Mouse (Mus musculus) brown adipose tissue, adult 24 weeks (tissue): ENCODE results near the gene Cp. TPM values are rescaled to one million over a fixed set of nuclear protein-coding genes. Genes with fewer than 3 reads are reported as not detected.
"Not testable (repeated sequence)": the region's sequence is repeated elsewhere in the genome, so short reads cannot be mapped to it uniquely, and the experiment has no call there.

ENCODE experiments used
- H3K27ac ChIP-seq: fragments of 200-500 bp; replicated peaks from 2 replicates; pipeline ENCODE4 v1.5.1; 2012; ENCODE audit warnings: low read depth, mild to moderate bottlenecking, low read length
- H3K4me1 ChIP-seq: fragments of 200-500 bp; 2 replicates; pipeline ENCODE4 v1.6.1; 2012; ENCODE audit warnings: low read length, mixed read lengths; ENCODE audit not compliant: control insufficient read depth, insufficient read depth, insufficient read length
- H3K4me3 ChIP-seq: fragments of 200-500 bp; 2 replicates; pipeline ENCODE4 v1.5.1; 2012; ENCODE audit warnings: low read depth, mild to moderate bottlenecking, low read length, moderate library complexity; ENCODE audit not compliant: insufficient read depth
- polyA plus RNA-seq: library from polyadenylated mRNA; stranded (reverse); fragments of >200 nt; gene quantifications from 2 replicates; pipeline ENCODE4 v1.2.4, GENCODE M21; 2012; ENCODE audit not compliant: missing spikeins, insufficient read depth, insufficient read length

Gene Cp
- polyA plus RNA-seq, 1 experiment: 33.9 TPM

DNA sequence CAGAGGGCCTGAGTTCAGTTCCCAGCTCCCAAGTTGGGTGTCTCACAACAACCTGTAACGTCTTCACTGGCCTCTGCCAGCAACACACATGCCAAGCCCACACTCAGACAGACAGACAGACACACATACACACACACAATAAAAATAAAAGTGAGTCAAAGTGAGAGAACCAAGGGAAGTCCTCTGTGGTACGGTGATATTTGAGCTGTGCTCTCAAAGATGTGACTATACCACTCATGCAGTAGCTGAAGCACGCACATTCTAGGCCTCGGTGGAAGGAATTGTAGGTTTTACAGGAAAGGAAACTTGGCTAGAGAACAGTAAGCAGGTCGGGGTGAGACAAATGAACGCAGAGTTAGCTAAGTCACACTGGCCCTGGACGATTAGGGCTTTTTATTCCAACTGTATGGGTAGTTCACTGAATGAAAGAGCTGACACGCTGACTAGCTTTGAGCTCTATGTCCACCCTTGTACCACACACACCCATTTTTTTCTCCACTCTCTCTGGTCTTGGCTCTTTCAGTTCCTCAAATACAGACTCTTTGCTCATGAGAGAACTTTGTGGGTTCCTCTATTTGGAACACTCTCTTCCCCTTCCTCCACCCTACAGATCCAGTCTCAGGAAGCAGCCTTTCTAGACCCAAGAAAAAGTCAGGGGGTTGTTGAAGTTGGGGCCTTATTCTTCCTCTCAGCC, 70.3 kb downstream of the Cp start:
- Histone ChIP-seq H3K27ac (peak overlapping the region; percentile 79), H3K4me3 (no peak overlapping the region), H3K4me1 (no peaks in the 10 kb centered on the region; the same call in 1 of the 2 replicates)

DNA sequence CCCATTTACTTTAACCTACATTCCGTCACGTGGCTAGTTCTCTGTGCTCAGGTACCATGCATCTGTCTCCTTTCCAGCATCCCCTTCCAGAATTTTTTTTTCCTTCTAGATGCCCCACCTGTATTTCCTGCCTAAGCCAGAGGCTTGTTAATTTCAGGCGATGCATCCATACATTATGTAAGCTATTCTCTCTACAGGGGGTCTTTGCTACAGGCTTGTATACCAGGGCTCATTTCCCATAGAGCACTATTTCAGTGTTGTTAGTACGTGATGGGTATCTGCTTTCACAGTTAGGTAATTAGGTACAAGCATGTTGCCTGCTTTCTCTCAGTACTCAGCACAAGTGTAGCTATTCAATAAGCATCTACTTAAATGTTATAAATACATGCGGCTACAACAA, 70.9 kb downstream of the Cp start:
- peaks cover 2% of the 10 kb centered on the region for H3K4me1 ChIP-seq
- H3K27ac ChIP-seq: peak overlapping the region; percentile 31
- H3K4me3 ChIP-seq: no peak overlapping the region

DNA sequence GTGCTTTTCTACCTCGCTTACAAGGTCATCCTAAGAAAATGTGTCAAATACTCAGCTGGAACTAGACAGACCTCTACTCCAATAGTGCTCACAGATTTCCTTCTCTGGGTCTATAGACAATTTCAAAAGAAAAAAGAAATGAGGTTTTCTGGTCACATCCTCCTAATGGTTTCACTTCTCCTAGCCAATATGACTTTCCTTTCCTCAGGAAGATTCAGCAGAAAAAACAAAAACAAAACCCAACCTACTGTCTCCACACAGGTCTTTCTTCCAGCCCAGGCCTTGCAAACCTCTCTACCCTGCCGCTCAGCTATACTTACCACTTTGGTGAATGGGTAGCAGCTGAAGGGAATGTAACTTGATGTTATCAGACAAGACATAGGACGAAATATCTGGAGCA, 71.8 kb downstream of the Cp start:
- H3K4me3 ChIP-seq: no peak overlapping the region
- H3K27ac ChIP-seq: peak overlapping the region; percentile 27; the same call in 1 of the 2 replicates
- peaks cover 6% of the 10 kb centered on the region for H3K4me1 ChIP-seq

DNA sequence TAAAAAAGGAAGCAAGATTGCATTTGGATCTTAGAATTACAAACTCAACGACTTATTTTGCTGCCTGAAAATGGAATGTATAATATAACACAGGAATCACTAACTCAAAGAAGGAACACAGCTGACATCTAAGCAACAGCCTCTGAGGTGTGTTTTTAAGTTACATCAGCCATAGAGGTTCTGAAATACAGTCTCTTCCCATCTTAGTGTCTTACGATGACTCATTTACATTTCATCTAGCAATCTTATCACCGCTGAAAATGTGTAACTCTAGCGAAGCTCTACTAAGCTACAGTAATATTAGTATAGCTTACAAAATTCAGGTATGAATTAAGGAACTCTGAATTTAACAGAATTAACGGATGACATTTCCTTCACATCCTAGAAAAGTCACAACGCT, 74.0 kb downstream of the Cp start:
- no peak overlapping the region for H3K27ac ChIP-seq
- no peak overlapping the region for H3K4me3 ChIP-seq
- peaks cover 10% of the 10 kb centered on the region for H3K4me1 ChIP-seq

DNA sequence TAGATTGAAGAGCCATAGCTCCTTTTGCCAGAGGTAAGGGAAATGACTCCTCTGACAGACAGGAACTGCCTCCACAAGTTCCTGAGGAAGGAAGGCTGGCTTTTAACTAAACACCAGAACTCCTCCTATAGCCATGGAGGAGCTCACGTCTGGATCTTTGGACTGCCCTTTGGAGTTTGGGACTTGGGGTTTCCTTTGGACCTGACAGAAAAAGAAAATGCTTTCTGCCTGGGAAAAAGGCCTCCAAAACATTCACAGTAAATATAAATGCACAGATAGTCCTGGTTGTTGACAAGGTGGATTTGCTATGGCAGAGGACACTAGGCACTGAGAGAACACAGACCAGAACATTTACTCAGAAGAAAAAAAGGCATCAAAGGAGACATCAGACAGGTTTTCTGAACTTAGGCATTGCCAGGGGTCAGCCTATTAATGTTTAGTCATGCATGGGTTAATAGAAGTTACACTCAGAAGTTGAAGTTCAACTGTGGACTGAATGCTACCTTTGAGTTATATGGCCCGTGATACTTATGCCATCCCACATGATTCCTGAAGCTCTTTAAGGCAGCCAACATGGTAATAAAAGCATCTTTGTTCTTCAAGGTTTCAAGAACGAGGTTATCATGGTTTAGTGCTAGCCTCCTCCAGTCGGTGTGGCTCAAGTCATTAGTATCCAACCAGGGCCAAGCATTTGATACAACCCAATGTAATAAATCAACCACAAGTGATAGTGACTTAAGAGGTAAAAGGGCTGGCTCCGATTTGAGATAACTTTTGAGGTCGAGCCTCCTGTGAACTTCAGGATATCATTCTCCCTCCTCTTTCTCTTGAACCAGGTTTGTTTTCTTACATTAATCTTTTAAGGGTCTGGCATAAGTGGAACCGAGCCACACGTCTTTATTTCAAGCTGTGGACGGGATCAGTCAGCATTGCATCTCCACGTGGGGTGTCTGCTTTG, 77.2 kb downstream of the Cp start:
- H3K27ac ChIP-seq: peak overlapping the region; percentile 44
- peaks cover 10% of the 10 kb centered on the region for H3K4me1 ChIP-seq
- peak overlapping the region; percentile 77 for H3K4me3 ChIP-seq

DNA sequence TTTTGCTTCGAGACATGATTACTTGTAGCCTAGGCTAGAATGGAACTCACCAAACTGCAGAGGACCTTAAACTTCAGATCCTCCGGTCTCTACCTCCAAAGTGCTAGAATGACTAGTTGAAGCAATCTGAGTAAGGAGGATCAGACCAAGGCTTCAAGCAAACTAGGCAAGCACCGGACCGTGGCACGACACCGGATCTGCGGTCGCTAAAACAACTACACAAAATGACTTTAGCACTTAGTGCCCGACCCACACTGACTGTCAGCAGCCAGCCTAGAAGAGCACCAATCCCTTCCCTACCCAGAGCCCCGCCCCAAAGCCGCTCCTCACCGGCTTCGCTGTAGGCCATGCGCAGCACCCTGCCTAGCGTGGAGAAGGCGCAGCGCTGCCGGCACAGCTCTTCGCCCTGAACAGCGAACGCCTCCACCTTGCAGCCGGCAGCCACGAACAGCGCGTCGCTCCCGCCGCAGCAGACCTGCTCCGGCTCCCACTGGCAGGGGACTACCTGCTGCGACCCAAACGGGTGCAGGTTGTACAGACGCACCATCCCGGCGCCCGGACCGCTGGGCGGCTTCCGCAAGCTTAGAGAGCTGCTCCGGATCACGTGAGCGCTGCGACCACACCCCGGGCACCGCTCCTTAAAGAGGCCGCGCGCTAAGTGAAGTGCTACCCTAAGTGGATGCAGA, 78.0 kb downstream of the Cp start, which contains the start of gene Hps3:
Gene Hps3 (minus strand): TSS at position 597 of the 686 bp plus-strand sequence.
- Histone ChIP-seq H3K27ac (peak within 1 kb of the TSS; percentile 48), H3K4me1 (peaks cover 10% of the 10 kb centered on the region), H3K4me3 (peak within 1 kb of the TSS; percentile 77)

DNA sequence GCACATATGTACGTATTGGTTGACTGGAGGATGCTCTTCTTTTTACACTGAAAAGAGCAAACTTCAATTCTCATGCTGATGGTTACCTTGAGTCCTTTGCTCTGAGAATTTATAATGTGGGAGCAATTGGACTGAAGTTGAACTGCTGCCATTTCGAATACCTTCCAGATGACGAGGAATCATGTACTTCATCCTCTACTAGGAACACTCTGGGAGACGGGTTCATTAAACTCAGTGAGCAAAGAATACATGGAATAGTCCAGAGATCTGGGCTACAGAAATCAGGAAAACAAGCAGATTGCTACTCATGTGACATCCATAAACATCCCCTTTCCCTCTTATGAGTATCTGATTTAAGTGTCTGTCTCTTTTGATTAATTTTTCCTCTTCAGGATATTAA, 79.2 kb downstream of the Cp start:
- Histone ChIP-seq H3K4me1 (peaks cover 10% of the 10 kb centered on the region), H3K27ac (no peak overlapping the region), H3K4me3 (no peak overlapping the region)

DNA sequence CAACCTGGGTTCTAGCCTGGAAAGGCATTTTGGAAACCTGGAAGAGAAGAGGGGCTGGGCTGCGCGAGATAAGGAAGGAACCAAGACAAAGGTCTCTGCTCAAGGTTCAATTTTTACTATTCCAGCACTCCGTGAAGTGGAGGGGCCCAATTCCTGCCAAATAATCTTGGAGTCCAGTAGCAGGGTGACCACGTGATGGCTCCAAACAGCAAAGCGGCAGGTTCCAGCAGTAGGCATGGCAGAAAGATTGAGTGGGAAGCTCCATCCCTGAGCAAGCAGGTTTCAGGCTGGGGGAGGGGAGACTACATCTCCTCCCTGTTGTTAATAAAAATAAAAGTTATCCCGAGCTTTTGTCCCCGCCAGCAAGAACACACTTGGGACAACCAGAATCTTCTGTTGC, 84.6 kb downstream of the Cp start:
- H3K4me3 ChIP-seq, H3K27ac ChIP-seq, H3K4me1 ChIP-seq: not testable (repeated sequence)

DNA sequence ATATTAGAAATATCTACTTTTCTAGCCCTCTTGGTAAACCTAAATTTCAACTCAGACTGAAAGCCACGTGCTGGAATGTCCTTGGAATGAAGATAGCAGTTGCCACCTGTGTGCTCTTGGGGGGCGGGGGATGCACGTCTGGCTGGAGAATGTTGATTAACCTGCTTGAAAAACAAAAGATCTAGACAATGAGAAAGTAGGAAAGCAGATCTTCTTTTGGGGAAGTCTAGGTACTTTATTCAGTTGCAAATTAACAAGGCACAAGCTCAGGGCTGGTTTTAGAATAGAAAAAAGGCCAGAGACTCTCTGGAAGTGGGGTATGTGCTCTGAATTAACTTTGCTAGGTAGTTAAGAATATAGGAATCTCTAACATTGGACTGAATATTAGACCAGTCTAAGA, 87.9 kb downstream of the Cp start:
- not testable (repeated sequence) for H3K4me3 ChIP-seq, H3K4me1 ChIP-seq, H3K27ac ChIP-seq

DNA sequence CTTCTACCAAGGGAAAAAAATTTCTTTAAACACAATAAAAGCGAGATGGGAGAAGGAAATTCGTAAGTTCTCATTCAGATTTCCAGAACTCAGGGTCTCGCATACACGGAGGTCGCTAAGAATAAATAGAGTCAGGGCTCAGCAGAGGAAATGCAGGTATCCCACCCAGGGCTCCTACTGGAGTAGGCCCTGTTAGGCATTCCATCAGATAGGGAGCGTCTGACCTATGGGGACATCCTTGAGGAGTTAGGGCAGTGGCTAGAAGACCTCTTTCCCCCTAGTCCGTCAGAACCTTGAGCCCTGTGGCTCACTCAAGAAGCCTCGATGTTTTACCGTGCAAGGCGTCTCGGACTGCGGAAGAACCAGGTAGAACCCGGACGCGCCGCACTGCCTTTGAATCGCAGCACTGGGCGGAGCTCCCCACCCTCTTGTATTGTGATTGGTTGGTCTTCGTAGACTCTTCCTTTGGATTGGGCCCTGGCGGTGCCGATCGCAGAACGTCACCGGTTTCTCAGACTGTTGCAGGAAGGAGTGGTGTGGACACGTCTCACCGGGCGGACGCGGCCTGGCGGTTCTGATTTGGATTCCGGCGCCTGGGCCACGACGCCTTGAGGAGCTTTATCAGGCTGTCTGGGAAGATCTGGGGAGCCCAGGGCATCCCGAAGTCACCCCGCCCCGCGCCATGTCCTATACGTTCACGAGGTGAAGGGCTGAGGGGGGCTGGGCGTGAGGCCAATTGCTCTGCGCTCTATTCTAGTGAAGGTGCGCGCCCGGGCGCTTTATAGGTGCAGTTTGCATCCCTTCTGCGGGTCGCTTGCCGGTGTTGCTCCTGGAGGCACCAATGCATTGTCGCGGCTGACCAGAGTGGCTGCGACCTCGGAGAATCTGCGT, 100.7 kb downstream of the Cp start, which contains the start of gene Hltf:
Gene Hltf (plus strand): TSS at position 506 of the 891 bp plus-strand sequence.
- H3K4me1 ChIP-seq: no peaks in the 10 kb centered on the region
- H3K4me3 ChIP-seq: peak within 1 kb of the TSS; percentile 91
- H3K27ac ChIP-seq: peak within 1 kb of the TSS; percentile 58

DNA sequence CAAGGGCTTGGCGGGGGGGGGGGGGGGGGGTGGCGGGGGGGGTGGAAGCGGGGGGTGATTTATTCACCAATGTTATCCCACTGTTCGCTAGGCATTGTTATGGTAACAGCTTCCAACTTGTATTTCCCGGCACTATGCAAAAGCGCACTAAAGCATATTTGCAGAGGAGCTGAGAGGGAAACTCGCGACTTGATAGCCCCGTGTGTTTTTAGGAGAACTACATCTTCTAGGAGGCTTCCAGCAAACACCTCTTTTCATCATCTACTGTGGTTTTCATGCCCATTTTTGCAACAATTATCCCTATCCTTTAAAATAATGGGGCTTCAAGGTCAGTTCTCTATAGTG, 101.3 kb downstream of the Cp start:
- H3K27ac ChIP-seq: no peak overlapping the region
- H3K4me1 ChIP-seq: no peaks in the 10 kb centered on the region
- peak overlapping the region; percentile 91 for H3K4me3 ChIP-seq

Other genes starting within 250 kb of the Cp start
- gene Hps3, start 78.3 kb downstream of the Cp start, polyA plus RNA-seq: 7.9 and 8.4 TPM in 2 replicates
- gene Hltf, start 100.8 kb downstream of the Cp start, polyA plus RNA-seq: 7.8 and 8.9 TPM in 2 replicates
- gene Gyg, start 198.3 kb downstream of the Cp start, polyA plus RNA-seq: 134 and 170 TPM in 2 replicates